Mouse (Mus musculus): ENCODE data around the gene Gm10775. TPM values are rescaled to one million over a fixed set of nuclear protein-coding genes. Genes with fewer than 3 reads are reported as not detected.

Gm10775 gene
- under 1 TPM; 0.28 to 0.42 TPM for total RNA-seq (2021)
- long read RNA-seq, experiment 1 = 0 reads
- long read RNA-seq, experiment 2, partial matches to known transcripts = 0 of 1 reads
- long read RNA-seq, experiment 2, other reads (novel, unspliced or antisense) = 1 of 1 reads

DNA sequence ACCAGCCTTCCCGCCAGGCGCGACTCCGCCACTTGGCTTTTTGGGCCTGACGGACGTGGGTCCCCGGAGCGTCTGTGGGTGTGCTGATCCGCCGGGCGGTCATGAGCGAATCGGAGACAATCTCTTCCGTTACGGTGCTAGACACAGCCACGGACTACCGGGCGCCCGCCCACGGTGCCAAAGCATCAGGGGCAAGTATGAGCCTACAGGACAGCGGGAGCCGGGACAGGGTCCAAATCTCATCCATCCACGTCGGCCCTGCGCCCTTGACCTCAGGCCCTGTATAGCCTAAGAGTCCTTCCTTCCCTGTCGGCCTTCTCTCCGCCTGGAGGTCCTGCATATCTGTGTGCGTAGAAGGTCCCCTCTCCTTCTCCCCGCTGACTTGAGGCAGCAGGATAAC lies at the start of gene Gm10775:
Gm10775 (plus strand) TSS at position 301 of the 400 bp plus-strand sequence.
- DNase-seq (ENCODE audit: low spot score in 2 of 2) = peak in 1 of 2 experiments; percentile 31

DNA sequence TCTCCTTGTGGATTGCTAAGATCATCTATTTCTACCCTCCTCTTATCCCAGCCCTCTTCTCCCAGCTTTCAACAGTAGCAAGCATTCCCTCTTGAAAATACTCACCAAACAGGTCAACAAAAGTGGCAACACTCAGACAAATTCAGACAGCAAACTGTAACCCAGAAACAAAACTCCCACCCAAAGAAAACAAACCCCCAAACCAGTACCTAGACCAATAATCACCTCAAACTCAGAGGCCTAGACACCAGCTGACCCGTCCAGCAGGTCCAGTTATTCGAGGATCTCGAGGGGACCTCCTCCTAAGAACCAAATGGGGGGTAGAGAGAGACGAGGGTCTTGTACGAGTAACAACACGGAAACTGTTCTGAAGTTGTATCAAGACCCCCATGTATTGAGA lies 33.4 kb upstream of the Gm10775 start:
- no peak for DNase-seq (ENCODE audit: low spot score in 2 of 2)

DNA sequence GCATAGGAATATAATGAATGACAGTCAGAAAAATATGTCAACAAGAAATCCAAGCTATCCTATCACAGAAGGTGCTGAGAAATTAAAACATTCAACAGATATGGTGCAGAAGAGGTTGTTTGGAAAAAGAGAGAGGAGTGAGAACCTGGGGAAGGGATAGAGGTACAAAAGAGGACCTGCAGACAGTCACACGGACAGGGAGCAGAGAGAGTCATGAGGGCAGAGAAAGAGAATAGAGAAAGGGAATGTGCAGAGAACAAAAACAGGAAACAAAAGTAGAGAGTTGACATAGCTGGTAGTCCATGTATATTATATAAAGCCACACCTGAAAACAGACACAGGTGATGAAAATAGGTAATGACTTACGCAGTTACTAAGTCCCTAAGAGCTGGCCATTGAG lies 32.7 kb upstream of the Gm10775 start:
- no peak for DNase-seq (ENCODE audit: low spot score in 2 of 2)

DNA sequence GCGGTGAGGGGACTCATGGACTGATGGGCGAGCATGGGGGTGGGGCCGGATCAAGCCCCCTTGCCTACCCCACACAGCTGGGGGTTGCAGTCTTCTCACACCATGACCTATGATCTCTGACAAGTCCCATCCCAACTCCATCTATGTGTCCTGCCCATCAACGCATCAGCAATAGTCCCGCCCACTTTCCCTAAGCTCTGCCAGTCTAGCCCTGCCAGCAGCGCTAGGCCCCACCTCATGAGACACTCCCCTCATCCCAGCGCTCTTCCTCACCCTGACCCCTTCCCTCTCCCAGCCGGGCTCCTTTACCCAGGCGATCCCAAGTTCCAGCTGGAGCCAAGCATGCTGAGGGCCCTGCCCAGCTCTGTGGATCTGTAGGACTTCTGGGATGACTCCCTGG lies 22.1 kb upstream of the Gm10775 start:
- no peak for DNase-seq (ENCODE audit: low spot score in 2 of 2)

DNA sequence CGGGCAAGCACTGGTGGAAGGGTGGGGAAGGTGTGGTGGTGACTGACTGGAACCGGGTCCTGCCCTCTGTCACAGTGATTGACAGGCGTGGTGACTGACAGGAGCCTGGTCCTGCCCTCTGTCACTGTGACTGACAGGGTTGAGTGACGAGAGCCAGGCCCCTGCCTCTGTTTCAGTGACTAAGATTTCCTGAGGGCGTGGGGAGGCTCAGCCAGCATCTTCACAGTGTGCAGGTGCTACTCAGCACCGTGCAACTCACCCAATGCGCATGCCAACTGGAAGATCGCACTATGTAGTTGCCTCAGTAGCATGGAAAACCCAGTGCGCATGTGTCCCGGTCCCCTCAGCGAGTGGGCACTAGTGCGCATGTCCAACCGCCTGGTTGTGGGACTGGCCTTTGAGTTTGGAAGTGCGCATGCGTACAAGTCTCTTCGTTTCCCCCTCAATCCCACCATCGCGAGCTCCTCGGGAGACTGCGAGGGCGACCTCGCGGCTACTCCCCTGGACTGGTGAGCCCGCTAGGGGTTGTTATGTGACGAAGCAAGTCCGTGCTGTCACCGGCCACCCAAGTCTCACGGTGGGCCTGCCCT lies 18.7 kb upstream of the Gm10775 start:
- peak; percentile 98 for DNase-seq (ENCODE audit: low spot score in 2 of 2)

DNA sequence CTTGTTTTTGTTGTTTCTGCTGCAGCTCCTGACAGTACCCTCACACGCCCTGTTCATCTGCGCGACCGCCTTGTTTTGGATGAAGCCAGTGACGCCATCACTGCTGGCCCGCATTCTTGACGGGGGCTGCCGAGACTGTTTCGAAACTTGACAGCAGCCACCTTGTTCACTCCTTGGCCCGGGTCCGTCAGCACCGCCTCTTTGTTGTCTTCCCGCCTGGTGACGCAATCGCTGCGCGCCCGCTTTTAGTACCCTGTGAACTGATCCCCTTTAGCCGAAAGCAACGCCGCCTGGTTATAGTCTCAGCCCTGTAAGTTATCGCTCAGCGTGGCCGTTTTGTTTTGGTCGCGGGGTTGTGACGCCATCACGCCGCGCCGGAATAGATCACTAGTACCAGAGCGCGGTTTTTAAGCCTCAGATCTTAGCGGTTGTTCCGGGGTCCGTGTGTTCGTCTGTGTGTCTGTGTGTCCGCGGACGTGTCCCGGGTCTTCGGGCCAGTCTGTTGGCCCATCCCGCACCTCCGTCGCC lies 18.2 kb upstream of the Gm10775 start:
- peak; percentile 97 for DNase-seq (ENCODE audit: low spot score in 2 of 2)

DNA sequence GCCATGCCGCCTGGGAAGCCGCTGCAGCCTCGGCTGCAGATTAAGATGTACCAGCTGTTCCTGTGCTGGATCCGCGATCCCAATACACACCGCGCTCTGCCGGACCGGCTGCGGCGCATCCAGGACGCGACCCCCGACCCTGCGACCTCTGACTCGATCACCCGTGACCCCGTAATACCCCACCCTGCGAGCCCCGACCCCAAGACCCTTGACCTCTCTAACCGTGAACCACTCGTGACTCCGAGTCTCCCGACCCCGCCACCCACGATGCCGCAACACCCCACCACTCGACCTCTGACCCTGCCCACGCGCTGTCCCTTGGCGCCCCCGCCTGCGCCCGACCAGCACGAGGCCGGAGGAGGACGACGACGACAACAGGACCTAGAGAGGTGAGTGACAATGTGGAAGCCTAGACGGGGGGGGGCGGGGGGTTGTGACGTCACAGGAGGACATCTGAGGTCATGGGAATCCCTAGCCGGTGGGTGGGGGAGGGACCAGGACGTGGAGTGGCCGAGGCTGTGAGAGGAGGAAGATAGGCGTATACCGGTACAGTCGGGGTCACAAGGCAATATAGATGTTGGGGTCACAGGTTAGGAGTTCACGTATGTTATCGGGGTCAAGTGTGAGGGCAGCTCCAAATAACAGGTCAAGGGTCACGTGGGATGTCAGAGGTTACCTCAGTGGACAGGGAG lies 17.6 kb upstream of the Gm10775 start:
- no peak for DNase-seq (ENCODE audit: low spot score in 2 of 2)

DNA sequence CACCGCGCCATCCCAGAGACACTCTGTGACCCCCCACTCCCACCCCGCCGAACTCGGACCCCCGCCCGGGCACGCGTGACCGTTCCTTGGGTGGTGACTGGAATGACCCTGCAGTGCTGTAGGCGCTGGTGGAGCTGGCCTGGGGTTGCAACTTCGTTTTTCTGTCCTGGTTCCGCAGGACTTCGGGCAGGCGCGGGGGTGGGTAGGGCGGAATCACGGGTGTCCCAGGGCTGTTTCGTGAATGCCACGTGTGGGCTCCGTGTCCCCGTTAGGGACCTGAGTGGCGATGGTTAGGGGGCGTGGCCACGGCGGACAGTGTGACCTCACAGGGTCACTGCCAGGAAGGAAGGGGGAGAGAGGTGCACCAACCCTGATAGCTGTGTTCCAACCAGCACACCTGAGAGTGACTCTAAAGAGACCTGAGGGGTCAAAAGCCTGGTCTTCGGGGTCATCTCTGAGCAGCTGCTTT lies 17.0 kb upstream of the Gm10775 start:
- DNase-seq (ENCODE audit: low spot score in 2 of 2) = no peak

DNA sequence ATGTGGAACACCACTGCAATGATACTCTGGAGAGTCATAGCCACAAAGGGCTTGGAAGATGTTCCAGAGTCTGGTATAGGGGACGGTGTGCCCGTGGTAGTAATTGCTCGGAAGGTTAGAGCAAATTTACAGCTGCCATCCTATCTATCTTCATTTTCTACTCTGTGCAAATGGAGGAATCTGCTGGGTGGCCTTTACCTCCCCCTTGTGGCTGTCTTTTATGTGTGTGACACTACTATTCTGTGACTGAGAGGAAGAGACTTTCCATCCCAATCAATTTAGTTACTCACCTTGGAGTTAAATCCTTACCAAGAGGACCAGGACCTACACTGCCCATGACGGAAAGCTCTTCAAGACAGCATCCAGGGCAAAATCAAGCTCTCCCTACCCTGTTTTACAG lies 16.1 kb upstream of the Gm10775 start:
- DNase-seq (ENCODE audit: low spot score in 2 of 2) = no peak

DNA sequence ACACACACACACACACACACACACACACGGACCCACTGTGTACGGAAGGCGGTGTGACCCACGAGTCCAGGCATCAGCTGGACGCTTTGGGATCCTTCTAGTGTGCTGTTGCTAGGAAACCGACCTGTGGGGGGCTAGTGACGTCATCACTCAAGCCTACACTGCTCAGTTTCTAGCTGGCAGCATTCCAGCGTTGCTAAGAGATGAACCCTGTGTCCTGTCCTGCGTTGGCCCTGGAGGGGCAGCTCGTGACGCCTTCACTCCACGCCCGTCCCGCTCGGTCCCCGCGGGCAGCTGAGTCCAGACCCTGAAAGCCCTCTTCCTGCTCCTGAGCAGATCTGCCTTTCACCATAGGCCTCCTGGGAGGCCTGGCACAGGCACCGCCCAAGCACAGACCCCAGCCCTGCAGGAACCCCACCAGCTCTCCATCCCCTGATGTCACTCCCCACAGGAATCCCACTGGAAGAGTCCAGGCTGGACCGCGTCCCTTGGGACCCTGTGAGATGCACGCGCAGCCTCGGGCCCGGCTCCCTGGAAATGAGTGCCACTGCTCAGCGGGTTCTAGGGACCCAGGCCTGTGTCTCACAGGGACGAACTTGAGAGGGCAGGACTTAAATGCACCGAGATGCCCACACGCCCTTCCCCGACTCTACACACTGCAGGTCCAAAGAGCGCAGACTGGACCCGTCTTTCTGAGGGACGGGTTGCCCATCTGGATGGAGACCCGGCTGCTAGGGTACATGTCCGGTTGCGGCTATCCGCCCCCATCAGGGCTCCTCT lies 974 bp upstream of the Gm10775 start:
- DNase-seq (ENCODE audit: low spot score in 2 of 2) = peak; percentile 78 to 84

DNA sequence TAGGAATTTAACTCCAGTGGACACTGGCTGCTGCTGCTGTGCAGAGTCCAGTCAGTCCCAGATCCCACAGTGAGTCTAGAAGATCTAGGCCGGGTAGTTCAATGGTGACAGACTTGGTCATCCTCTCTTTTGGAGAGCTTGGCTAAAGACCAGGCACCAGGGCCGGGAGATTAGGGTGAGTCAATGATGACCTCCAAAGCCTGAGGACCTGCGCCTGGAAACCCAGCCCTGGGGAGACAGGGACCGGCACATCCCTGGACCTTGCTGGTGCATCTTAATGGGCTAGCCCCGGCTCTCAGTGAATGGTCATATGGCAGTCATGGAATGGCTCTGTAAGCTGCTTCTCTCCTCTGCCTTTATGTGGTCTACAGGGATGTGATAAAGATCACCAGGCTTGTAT lies 2.7 kb downstream of the Gm10775 start:
- DNase-seq (ENCODE audit: low spot score in 2 of 2) = no peak

DNA sequence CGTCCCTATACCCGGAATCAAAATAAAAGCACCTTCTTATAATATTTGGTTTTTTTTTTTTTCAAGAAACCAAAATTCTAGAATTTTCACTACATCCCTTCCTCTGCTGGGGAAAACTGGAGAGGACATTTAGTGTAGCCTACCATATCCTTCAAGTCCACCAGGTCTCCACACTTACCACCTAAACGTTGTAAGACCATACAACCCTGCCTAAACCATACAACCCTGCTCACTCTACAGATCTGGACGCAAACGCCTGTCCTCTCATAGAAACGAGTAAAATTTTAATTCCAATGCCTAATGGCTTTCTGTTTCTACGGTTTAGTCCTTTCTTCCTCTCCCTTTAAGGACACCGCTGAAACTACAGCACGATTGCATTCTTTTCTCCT lies 18.6 kb downstream of the Gm10775 start:
- DNase-seq (ENCODE audit: low spot score in 2 of 2) = no peak

DNA sequence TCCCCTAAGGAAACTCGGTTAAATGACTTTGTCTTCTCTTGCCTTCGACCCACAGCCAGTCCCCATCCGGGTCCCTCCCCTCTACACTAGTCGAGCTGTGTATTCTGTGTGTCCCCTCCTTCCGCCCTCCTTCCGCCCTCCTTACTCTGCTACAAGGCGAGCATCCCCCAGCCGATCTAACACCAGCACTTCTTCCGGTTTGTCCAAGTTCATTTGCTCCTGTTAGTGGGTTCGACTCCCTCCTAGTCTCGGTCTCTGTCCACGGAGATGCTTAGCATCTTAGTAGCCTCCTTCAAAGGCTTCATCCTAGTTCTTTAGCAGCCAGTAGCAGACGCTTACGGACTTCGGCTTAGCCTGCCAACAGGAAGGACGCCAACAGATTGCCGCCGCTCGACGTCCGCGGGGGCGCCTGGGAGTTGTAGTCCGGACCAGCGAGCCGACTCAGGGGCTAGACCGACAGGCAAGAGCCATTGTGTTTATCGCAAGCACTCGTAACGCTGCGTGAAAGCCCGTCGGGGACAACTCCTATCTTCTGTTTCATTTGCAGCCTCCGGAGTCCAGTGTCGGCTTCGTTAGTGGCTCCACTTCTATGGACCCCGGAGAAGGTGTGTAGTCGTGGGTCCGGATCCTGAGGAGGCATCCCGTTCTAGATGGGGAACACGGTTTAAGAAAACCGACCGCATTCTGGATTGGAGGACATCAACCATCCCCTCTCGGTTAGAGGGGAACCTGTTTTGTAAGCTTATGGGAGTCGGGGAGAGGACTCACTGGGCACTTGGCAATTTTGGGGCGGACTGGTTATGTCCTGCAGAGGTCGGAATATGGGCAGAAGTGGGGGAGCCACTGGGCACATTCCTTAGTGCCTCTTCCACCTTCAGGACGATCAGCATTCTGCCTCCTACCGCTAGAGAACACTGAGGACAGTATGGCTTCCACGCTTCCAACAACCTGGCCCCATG lies 19.3 kb downstream of the Gm10775 start, which contains the start of gene Zfp369:
Zfp369 (plus strand) TSS at position 432 of the 959 bp plus-strand sequence.
- DNase-seq (ENCODE audit: low spot score in 2 of 2) = peak; percentile 94 to 97

DNA sequence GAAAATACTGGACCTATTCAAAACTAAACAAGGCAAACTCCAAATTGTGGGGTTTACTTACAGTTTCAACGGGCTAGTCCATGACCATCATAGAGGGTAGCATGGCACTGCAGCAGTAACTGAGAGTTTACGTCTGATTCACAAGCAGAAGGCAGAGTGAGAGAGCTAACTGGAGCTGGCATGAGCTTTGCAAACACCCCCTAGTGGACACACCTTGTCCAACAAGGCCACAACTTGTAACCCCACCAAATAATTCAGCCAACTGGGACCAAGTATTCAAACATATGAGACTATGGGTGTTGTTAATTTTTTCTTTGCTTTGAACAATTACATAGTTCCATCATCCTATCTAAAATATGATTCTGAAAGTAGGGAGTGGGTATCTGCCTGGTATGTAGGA lies 27.4 kb downstream of the Gm10775 start:
- no peak for DNase-seq (ENCODE audit: low spot score in 2 of 2)

DNA sequence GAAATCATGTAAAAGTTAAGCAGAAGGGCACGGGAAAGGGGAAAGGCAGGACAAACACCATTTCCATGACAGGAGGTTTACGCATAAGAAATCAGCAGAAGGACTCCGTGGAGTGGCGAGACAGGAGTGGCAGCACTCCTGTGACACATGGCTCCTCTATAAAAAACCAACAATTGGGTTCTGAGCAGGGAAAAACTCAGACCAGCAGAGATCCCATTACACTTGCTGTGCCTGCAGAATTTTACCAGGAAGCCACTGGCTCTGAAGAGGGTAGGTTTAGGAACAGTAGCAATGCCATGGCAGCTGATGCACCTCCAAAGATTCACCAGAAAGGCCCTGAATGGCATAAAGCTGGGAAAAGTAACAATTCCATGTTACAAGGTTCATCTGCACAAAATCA lies 37.0 kb downstream of the Gm10775 start:
- no peak for DNase-seq (ENCODE audit: low spot score in 2 of 2)

Other genes starting within 250 kb of the Gm10775 start
- gene Spata31d1c, start 226.5 kb upstream of the Gm10775 start, total RNA-seq (2021) = not detected
- gene Prss47, start 206.8 kb upstream of the Gm10775 start, total RNA-seq (2021) = not detected
- 10 to 100 TPM; 43.2 to 48.0 TPM for gene Mfsd14b, start 146.6 kb upstream of the Gm10775 start, total RNA-seq (2021)
- gene Olfr465-ps1, start 121.5 kb upstream of the Gm10775 start, total RNA-seq (2021) = not detected
- not detected for gene Olfr466, start 109.3 kb upstream of the Gm10775 start, total RNA-seq (2021)
- not detected for gene Nlrp4f, start 53.6 kb upstream of the Gm10775 start, total RNA-seq (2021)
- gene Zfp369, start 19.3 kb downstream of the Gm10775 start, total RNA-seq (2021) = 10 to 100 TPM; 59.7 to 67.9 TPM

Measured in left cerebral cortex, adult 18-20 months (tissue).